In the genomic region with DNA sequence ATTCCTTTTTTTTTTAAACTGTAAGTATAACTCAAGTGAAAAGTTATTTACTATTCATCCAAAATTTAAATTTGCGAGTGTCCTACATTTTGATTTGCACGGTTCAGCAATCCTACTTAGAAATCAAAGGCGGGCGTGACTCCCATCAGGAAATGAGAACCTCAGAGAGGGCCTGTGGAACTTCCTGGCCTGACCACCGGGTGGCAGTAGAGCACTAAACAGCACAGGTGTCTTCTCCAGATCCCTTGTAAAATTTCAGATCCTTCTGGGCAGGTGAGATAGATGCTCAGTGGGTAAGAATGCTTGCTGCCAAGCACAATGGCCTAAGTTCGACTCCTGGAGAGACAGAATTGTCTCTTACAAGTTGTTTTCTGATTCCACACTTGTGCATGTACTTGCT, we compare ENCODE assay signal across 9 mouse cellular contexts. TPM values are rescaled to one million over a fixed set of nuclear protein-coding genes. Genes with fewer than 3 reads are reported as not detected.
DNase-seq lines count a peak whose midpoint lies in the region; ATAC-seq lines count a peak whose summit lies in the region.
"Had no signal": no experiment of that assay in that cellular context is flagged by ENCODE, and none has a peak within 500 bp of the region (broad histone marks: within the 10 kb centered on the region; RNA-seq: fewer than 3 reads in every experiment).

No protein-coding gene starts in this region.

- H3K9ac ChIP-seq in midbrain, embryonic 11.5 days (ENCODE audit: low read length): no peak overlapping the region
- no peak overlapping the region for H3K9ac ChIP-seq in midbrain, embryonic 13.5 days (replicated peaks)
- H3K9ac ChIP-seq in intestine, embryonic 16.5 days (ENCODE audit: low read depth, low read length): no peak overlapping the region

- H3K4me1 ChIP-seq in midbrain, embryonic 11.5 days (ENCODE audit: control insufficient read depth, insufficient read depth, low read length): no peaks in the 10 kb centered on the region
- H3K4me1 ChIP-seq in midbrain, embryonic 13.5 days (replicated peaks): no peaks in the 10 kb centered on the region
- no peaks in the 10 kb centered on the region for H3K4me1 ChIP-seq in intestine, embryonic 16.5 days (ENCODE audit: control insufficient read depth, insufficient read depth, low read length)

- H3K9me3 ChIP-seq in midbrain, embryonic 11.5 days (ENCODE audit: control insufficient read depth, low read length): no peaks in the 10 kb centered on the region
- H3K9me3 ChIP-seq in midbrain, embryonic 13.5 days: no peaks in the 10 kb centered on the region
- H3K9me3 ChIP-seq in intestine, embryonic 16.5 days (ENCODE audit: control insufficient read depth, low read length): no peaks in the 10 kb centered on the region

- no peak overlapping the region for H3K27ac ChIP-seq in midbrain, embryonic 11.5 days (ENCODE audit: low read depth, low read length)
- H3K27ac ChIP-seq in midbrain, embryonic 13.5 days: no peak overlapping the region
- H3K27ac ChIP-seq in intestine, embryonic 16.5 days (ENCODE audit: low read length): no peak overlapping the region

- WGBS in midbrain, embryonic 11.5 days: 14% methylated on average over 6 of the region's 6 CpGs
- WGBS in midbrain, embryonic 13.5 days: 13% methylated on average over 6 of the region's 6 CpGs
- 15% methylated on average over 6 of the region's 6 CpGs for WGBS in intestine, embryonic 16.5 days

- peak; percentile 97 for DNase-seq in midbrain, embryonic 11.5 days (ENCODE audit: low spot score, missing footprints)
- DNase-seq in cerebellum, postnatal 25 days: peak; percentile 85 to 91
- DNase-seq in frontal cortex, postnatal 36 days (ENCODE audit: low spot score in 2 of 2): peak; percentile 84 to 88
- peak; percentile 81 to 87 for DNase-seq in left cerebral cortex, postnatal 25 days (ENCODE audit: low spot score in 2 of 2)
- DNase-seq in spleen, postnatal 36 days (ENCODE audit: low spot score in 2 of 2): peak; percentile 73 to 82

- ATAC-seq in midbrain, embryonic 11.5 days (ENCODE audit: low FRiP score): peak; percentile 49
- ATAC-seq in midbrain, embryonic 13.5 days: no peak
- 0 out of 2 replicates have a peak, but pooled peaks have one; percentile 14 for ATAC-seq in intestine, embryonic 16.5 days
- peak; percentile 43; the same call in 1 of the 2 replicates for ATAC-seq in monocyte, adult 5-6 weeks (replicated peaks; ENCODE audit: insufficient number of reproducible peaks, low FRiP score, low TSS enrichment, poor library complexity, severe bottlenecking)

- no peak overlapping the region for H3K4me3 ChIP-seq in midbrain, embryonic 11.5 days (ENCODE audit: low read depth, low read length)
- H3K4me3 ChIP-seq in midbrain, embryonic 13.5 days (replicated peaks): no peak overlapping the region
- H3K4me3 ChIP-seq in intestine, embryonic 16.5 days (ENCODE audit: low read length): no peak overlapping the region

- H3K4me2 ChIP-seq in midbrain, embryonic 11.5 days: no peak overlapping the region
- no peak overlapping the region for H3K4me2 ChIP-seq in midbrain, embryonic 13.5 days (replicated peaks)
- no peak overlapping the region for H3K4me2 ChIP-seq in intestine, embryonic 16.5 days (ENCODE audit: low read depth, low read length)

- H3K27me3 ChIP-seq in midbrain, embryonic 11.5 days (ENCODE audit: control insufficient read depth, insufficient read depth, low read length): no peaks in the 10 kb centered on the region
- H3K27me3 ChIP-seq in midbrain, embryonic 13.5 days: no peaks in the 10 kb centered on the region
- H3K27me3 ChIP-seq in intestine, embryonic 16.5 days (replicated peaks; ENCODE audit: control insufficient read depth, insufficient read depth, low read length): no peaks in the 10 kb centered on the region

- H3K36me3 ChIP-seq in midbrain, embryonic 11.5 days (ENCODE audit: control insufficient read depth, insufficient read depth, low read length): no peaks in the 10 kb centered on the region
- H3K36me3 ChIP-seq in midbrain, embryonic 13.5 days: no peaks in the 10 kb centered on the region
- H3K36me3 ChIP-seq in intestine, embryonic 16.5 days (ENCODE audit: control insufficient read depth, insufficient read depth, low read length): no peaks in the 10 kb centered on the region

- intact Hi-C loops in left cerebral cortex, postnatal 25 days (cut with DNase I): loop anchor here (1.0 kb wide), 4 partner anchors 27 to 127 kb away; partner anchors contain the start of gene Tmem86a

RNA-seq across cellular contexts. Expression of gene Spty2d1, which starts 15.3 kb away (rescaled TPM):
- polyA plus RNA-seq in midbrain, embryonic 11.5 days (2014; fragmentation: Nextera tagmentation; extraction: Ambion mirVana): 12.5 and 13.3 TPM in 2 replicates
- polyA plus RNA-seq in midbrain, embryonic 13.5 days (2015; fragmentation: Nextera tagmentation; extraction: Ambion mirVana): 9.5 and 9.6 TPM in 2 replicates
- polyA plus RNA-seq in intestine, embryonic 16.5 days (2015; fragmentation: Nextera tagmentation; extraction: Ambion mirVana): 15.2 and 16.5 TPM in 2 replicates
- 10 to 100 TPM; 13.8 to 13.9 TPM for total RNA-seq in left cerebral cortex, postnatal 25 days (2021)
- total RNA-seq in monocyte, adult 5-6 weeks (2017): 84.5 to 99.8 TPM (median 97.7 TPM) in 3 replicates

RNA-seq across cellular contexts. Expression of gene Tmem86a, which starts 26.9 kb away (rescaled TPM):
- polyA plus RNA-seq in midbrain, embryonic 11.5 days (2014; fragmentation: Nextera tagmentation; extraction: Ambion mirVana): 9.7 and 10.0 TPM in 2 replicates
- polyA plus RNA-seq in midbrain, embryonic 13.5 days (2015; fragmentation: Nextera tagmentation; extraction: Ambion mirVana): 21.5 and 22.6 TPM in 2 replicates
- 59.3 and 63.1 TPM in 2 replicates for polyA plus RNA-seq in intestine, embryonic 16.5 days (2015; fragmentation: Nextera tagmentation; extraction: Ambion mirVana)
- total RNA-seq in left cerebral cortex, postnatal 25 days (2021): 10 to 100 TPM; 16.4 to 19.4 TPM
- 3.2 to 7.5 TPM (median 4.8 TPM) in 3 replicates for total RNA-seq in monocyte, adult 5-6 weeks (2017)

RNA-seq across cellular contexts. Expression of gene Gm9999, which starts 40.1 kb away (rescaled TPM):
- not detected in 2 replicates for polyA plus RNA-seq in midbrain, embryonic 11.5 days (2014; fragmentation: Nextera tagmentation; extraction: Ambion mirVana)
- not detected in 2 replicates for polyA plus RNA-seq in midbrain, embryonic 13.5 days (2015; fragmentation: Nextera tagmentation; extraction: Ambion mirVana)
- not detected in 2 replicates for polyA plus RNA-seq in intestine, embryonic 16.5 days (2015; fragmentation: Nextera tagmentation; extraction: Ambion mirVana)
- not detected for total RNA-seq in left cerebral cortex, postnatal 25 days (2021)
- not detected in 3 replicates for total RNA-seq in monocyte, adult 5-6 weeks (2017)
- polyA plus RNA-seq: stomach, embryonic 16.5 days had no signal
